Mouse (Mus musculus) midbrain, embryonic 10.5 days (tissue): ENCODE measurements around the gene AI413582. TPM values are rescaled to one million over a fixed set of nuclear protein-coding genes. Genes with fewer than 3 reads are reported as not detected.

Experiments used
- DNase-seq: peaks from one replicate; pipeline ENCODE4 v3.0.0-alpha.2; 2017; ENCODE audit warnings: low spot score
- H3K27ac ChIP-seq: fragments of 300-500 bp; sonication (generic); replicated peaks from 2 replicates; pipeline ENCODE4 v1.5.1; 2016; ENCODE audit warnings: mild to moderate bottlenecking
- H3K27me3 ChIP-seq: fragments of 300-500 bp; sonication (generic); 2 replicates; pipeline ENCODE4 v1.6.1; 2016; ENCODE audit warnings: low read depth, mild to moderate bottlenecking; ENCODE audit not compliant: poor library complexity, severe bottlenecking
- H3K36me3 ChIP-seq: fragments of 300-500 bp; sonication (generic); 2 replicates; pipeline ENCODE4 v1.6.1; 2016; ENCODE audit warnings: mild to moderate bottlenecking, moderate library complexity
- H3K4me1 ChIP-seq: fragments of 300-500 bp; sonication (generic); 2 replicates; pipeline ENCODE4 v1.6.1; 2016
- H3K4me3 ChIP-seq: fragments of 300-500 bp; sonication (generic); 2 replicates; pipeline ENCODE4 v1.5.1; 2016; ENCODE audit warnings: mild to moderate bottlenecking, moderate library complexity
- H3K9me3 ChIP-seq: fragments of 300-500 bp; sonication (generic); replicated peaks from 2 replicates; pipeline ENCODE4 v1.6.1; 2016; ENCODE audit warnings: mild to moderate bottlenecking
- WGBS: fragments of 180-500 bp; shearing (Covaris S2); methylation state at CpG from one replicate; pipeline ENCODE4 v1.1.7; 2016; 5-methylcytosine and 5-hydroxymethylcytosine counted together
- polyA plus RNA-seq: library from polyadenylated mRNA; unstranded; fragments of >200 nt; fragmentation: Nextera tagmentation; extraction: Ambion mirVana; gene quantifications from 2 replicates; pipeline ENCODE4 v1.2.1, GENCODE M21; 2016

Gene AI413582
- polyA plus RNA-seq, result 16.4 and 19.2 TPM in 2 replicates

DNA sequence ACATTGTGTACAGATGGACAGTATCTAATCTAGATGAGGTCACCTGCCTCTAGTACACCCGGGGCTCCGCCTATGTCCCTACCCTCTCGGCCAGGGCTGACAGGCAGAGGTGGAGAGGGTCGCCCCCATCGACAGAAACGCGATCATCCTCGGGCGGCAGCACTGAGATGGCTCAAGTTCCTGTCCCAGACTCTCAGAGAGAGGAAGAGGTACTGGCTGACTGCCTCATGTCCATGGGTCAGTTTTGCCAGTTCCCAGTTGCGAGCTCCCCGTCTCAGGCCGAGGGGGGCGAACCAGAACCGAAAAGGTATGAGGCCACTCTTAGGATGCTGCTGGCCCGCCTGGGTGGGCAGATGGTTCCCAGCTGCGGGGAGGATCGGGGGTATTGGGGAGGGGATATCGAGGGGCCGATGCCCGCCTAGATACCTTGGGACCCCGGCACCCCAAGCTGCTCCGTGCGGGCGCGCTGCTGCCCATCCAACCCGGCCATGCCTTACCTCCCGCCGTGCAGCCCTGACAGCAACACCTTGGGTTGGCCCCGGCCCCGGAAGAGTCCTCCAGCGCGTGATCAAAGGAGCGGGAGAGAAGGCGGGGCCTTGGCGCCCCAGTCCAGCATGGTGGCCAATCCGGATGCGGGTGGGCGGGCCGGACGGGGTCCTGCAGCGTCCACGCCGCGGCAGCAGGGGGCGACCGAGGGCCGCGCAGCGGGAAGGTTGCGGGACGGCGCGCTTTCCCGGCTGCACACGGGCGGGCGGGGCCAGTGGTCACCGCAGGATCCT is at the start of gene AI413582:
Gene AI413582 (minus strand): TSS at position 594 of the 779 bp plus-strand sequence.
- peaks cover 3% of the 10 kb centered on the region; the same call in 1 of the 2 replicates for H3K27me3 ChIP-seq
- peak; percentile 98 for DNase-seq
- WGBS, result under 1% methylated on average over 58 of the region's 58 CpGs
- H3K9me3 ChIP-seq, result no peaks in the 10 kb centered on the region
- peak within 1 kb of the TSS; percentile 75 for H3K4me3 ChIP-seq
- peaks cover 54% of the 10 kb centered on the region for H3K4me1 ChIP-seq
- peak within 1 kb of the TSS; percentile 86 for H3K27ac ChIP-seq
- H3K36me3 ChIP-seq, result peaks cover 30% of the 10 kb centered on the region

DNA sequence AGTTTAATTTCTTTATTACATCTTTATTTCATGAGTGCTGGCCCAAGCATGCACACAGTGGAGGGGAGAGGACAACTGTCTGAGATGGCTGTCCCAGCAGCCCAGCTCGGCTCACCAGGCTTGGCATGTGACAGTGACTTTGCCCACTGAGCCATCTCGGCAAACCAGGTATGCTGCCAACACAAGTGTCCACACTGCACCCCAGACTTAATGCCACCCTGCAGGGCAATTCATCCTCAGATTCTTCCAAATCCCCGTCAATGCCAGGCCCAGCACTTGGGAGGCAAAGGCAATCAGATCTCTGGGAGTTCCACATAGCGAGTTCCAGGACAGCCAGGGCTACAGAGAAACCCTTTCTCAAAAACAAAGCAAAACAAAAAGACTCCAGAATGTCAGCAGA is 47.5 kb upstream of the AI413582 start:
- 85% methylated on average over 4 of the region's 4 CpGs for WGBS
- DNase-seq, result no peak
- Histone ChIP-seq H3K9me3 (peaks cover 15% of the 10 kb centered on the region), H3K27me3 (no peaks in the 10 kb centered on the region), H3K4me3 (no peak overlapping the region), H3K36me3 (peaks cover 60% of the 10 kb centered on the region), H3K4me1 (peaks cover 27% of the 10 kb centered on the region), H3K27ac (no peak overlapping the region)

DNA sequence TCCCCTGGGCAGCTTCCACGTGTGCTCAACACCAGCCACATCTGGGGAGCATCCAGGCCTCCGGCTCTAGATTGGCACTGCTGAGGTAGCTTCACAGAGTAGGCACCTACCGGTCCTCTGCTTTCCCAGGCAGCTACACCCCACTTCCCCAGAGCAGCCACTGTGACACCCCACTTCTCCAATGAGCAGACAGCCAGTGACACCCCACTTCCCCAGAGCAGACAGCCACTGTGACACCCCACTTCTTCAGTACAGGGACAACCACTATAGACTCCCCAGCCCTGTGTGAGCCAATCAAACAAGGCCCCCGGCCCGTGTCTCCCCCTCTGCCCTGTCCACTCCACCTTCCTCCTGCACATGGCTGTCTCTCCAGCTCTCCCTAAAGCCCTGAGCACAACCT is 46.4 kb upstream of the AI413582 start:
- H3K36me3 ChIP-seq, result peaks cover 57% of the 10 kb centered on the region
- H3K27me3 ChIP-seq, result no peaks in the 10 kb centered on the region
- H3K4me3 ChIP-seq, result no peak overlapping the region
- peaks cover 6% of the 10 kb centered on the region; the same call in 1 of the 2 replicates for H3K9me3 ChIP-seq
- no peak overlapping the region for H3K27ac ChIP-seq
- 88% methylated on average over 5 of the region's 5 CpGs for WGBS
- peaks cover 27% of the 10 kb centered on the region for H3K4me1 ChIP-seq
- DNase-seq, result no peak

DNA sequence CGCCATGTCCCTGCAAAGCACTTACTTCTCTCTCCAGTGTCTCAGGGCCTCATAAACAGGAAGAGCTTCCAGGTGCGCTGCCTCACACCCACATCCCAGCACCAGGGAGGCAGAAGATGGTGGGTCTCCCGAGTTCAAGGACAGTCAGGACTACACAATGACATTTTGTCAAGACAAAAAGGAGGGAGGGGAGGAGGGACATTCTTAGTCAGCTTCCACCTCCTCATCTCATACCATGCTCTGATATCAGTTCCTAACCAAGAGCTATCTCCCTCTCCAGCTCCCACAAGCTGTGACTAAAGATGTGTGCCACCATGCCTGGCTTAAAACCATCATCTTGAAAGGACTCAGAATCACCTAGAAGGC is 45.9 kb upstream of the AI413582 start:
- WGBS, result 81% methylated on average over 3 of the region's 3 CpGs
- no peak for DNase-seq
- Histone ChIP-seq H3K4me3 (no peak overlapping the region), H3K9me3 (peaks cover under 1% of the 10 kb centered on the region; the same call in 1 of the 2 replicates), H3K4me1 (peaks cover 27% of the 10 kb centered on the region), H3K27ac (no peak overlapping the region), H3K36me3 (peaks cover 53% of the 10 kb centered on the region), H3K27me3 (no peaks in the 10 kb centered on the region)

DNA sequence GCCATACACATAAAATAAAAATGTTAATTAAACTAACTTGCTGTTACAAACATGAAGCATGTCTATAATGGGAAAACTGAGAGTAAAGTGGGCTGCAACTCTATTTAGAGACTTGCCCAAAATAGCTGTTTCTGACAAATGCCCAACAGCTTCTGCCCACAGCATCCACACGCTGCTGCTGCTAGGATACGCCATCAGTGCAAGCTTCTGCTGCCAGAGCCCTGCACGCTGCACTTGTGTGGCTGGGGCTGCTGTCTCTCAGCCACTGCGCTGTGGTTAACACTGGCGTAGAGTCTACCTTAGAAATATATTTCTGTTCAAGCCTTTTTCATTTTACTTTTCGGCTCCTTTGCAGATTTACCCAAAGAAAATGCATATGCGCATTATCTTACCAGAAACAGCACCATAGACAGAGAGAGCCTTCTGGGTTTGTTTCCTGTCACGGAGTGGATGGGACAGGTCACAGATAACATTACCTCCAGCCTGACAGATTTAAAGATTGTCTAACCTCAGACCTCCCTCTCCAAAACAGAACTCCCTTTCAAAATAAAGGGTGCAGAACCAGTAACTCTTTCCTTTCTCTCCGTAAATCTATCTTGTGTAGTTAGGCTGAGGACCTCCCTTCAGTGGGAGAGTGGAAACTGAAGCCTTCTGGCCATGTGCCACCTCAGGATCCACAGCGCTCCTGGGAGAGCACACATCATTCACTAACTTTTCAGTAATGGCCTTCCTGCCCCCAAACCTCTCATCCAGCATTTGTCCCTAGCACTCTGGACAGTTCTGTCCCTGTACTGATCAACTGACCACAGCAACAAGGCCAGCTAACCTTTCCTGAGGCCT is 45.3 kb upstream of the AI413582 start:
- WGBS, result 89% methylated on average over 10 of the region's 10 CpGs
- Histone ChIP-seq H3K36me3 (peaks cover 48% of the 10 kb centered on the region), H3K9me3 (no peaks in the 10 kb centered on the region), H3K27me3 (no peaks in the 10 kb centered on the region), H3K4me1 (peaks cover 30% of the 10 kb centered on the region), H3K4me3 (no peak overlapping the region), H3K27ac (no peak overlapping the region)
- DNase-seq, result no peak

DNA sequence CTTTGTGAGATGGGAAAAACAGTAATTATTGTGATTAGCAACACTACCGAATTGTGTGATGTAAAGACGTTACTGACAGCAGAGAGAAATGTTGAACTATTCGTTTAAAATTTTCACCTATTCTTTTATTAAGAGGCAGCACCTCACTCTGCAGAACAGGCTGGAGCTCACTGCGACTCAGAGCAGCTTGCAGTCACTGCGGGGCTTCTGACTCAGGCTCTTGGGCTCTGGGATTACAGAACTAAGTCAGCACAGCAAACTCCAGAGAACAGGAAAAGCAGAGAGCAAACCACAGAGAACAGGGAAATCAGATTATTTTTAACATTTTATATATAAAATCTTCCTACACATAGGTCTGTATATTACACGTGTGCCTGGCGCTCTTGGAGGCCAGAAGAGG is 44.0 kb upstream of the AI413582 start:
- peaks cover 26% of the 10 kb centered on the region for H3K4me1 ChIP-seq
- 93% methylated on average over 7 of the region's 7 CpGs for WGBS
- no peak overlapping the region for H3K27ac ChIP-seq
- H3K9me3 ChIP-seq, result no peaks in the 10 kb centered on the region
- H3K27me3 ChIP-seq, result no peaks in the 10 kb centered on the region
- no peak overlapping the region for H3K4me3 ChIP-seq
- no peak for DNase-seq
- H3K36me3 ChIP-seq, result peaks cover 43% of the 10 kb centered on the region

DNA sequence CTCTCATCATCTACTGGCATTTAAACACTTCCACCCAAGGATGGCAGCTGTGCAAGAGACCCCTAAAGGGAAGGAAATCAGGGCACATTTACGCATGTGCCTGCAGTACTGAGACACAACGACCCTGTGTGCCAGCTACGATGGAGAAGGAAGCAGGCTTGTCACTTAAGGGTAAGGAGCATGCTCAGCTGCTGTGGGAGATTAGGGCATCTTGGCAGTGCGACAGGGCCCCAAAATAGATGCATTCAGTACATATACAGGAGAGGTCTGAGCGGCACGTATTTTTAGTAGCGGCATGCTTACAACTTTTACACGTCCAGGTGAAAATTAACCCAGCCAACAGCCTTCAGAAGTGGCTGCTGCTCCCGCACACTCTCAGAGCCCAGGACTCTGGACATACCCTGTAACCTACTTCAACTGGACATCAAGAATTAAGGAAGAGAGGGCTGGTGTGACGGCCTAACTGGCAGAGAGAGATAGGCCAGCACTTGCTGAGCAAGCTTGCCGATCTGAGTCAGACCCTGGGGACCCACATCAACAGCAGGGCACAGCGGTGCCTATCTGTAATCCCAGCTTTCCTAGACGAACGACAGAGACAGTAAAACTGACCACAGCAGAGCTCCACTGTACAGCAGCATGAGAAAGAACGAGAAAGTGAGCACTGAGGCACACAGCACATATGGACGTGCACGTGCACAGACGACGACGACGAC is 38.1 kb upstream of the AI413582 start:
- H3K27me3 ChIP-seq, result no peaks in the 10 kb centered on the region
- WGBS, result 89% methylated on average over 21 of the region's 21 CpGs

DNA sequence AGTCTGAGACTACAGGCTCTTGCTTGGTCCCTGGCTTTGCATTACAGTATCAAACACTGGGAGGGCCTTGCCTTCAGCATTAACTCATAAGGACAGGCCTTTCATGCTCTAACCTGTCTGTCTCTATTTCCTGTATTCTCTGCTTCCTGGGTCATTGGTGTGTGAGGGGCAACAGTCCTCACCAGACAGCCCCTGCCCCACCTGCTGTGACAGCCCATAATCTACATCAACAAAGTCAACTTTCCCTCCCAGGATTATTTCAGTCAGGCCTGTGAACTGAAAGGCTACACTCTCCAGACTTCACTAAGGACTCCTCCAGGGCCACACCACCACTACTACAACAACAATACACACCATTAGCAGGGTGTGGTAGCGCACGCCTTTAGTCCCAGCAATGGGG is 37.5 kb upstream of the AI413582 start:
- no peak overlapping the region for H3K27ac ChIP-seq
- H3K36me3 ChIP-seq, result peaks cover 18% of the 10 kb centered on the region
- DNase-seq, result no peak
- H3K4me3 ChIP-seq, result no peak overlapping the region
- H3K27me3 ChIP-seq, result no peaks in the 10 kb centered on the region
- H3K4me1 ChIP-seq, result peaks cover 40% of the 10 kb centered on the region
- WGBS, result 85% methylated on average over 2 of the region's 2 CpGs
- no peaks in the 10 kb centered on the region for H3K9me3 ChIP-seq

More for the DNA sequence above, 38.1 kb upstream of the AI413582 start:
- Histone ChIP-seq H3K4me1 (peaks cover 40% of the 10 kb centered on the region), H3K9me3 (no peaks in the 10 kb centered on the region), H3K4me3 (no peak overlapping the region), H3K27ac (no peak overlapping the region), H3K36me3 (peaks cover 23% of the 10 kb centered on the region)
- no peak for DNase-seq

DNA sequence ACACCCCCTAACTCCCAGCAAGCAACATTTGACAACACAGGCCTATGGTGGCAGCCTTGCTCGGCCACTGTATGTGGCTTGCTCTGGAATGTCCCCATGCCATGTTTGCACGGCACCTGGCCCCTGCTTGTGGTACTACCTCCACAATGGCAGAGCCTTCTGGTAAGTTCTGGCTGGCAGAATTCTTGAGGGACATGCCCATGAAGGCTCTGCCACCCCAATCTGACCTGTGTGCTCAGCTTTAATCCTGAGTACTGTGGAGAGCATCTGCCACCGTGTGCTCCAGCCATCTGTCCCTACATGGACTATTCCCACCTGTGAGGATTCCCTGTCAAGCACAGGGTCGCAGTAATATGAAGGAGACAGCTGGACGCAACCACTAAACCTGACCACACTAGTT is 35.3 kb upstream of the AI413582 start:
- no peaks in the 10 kb centered on the region for H3K9me3 ChIP-seq
- no peak for DNase-seq
- H3K36me3 ChIP-seq, result peaks cover 27% of the 10 kb centered on the region
- WGBS, result 89% methylated on average over 5 of the region's 5 CpGs
- no peak overlapping the region for H3K4me3 ChIP-seq
- H3K27me3 ChIP-seq, result no peaks in the 10 kb centered on the region
- H3K4me1 ChIP-seq, result peaks cover 37% of the 10 kb centered on the region
- H3K27ac ChIP-seq, result 0 out of 2 replicates have a peak overlapping the region, but pooled peaks have one; percentile 33

DNA sequence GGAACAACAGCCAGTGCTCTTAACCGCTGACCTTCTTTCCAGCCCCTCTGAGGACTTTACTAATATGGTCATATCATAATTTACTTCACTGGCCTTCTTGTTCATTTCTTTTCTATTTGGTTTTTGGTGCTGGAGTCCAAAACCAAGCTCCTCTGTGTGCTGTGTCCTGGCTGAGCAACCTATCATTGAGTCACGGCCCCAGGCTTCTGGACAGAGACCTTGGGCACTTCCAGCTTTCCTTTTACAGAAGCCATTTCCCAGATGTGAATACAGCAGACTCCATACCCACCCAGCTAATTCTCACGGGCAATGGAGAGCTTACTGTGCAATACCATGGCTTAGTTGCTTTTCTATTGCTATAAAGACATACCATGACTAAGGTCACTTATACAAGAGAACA is 34.7 kb upstream of the AI413582 start:
- H3K36me3 ChIP-seq, result peaks cover 32% of the 10 kb centered on the region
- 90% methylated on average over 3 of the region's 3 CpGs for WGBS
- no peaks in the 10 kb centered on the region for H3K9me3 ChIP-seq
- DNase-seq, result no peak
- H3K27ac ChIP-seq, result no peak overlapping the region
- no peaks in the 10 kb centered on the region for H3K27me3 ChIP-seq
- H3K4me3 ChIP-seq, result no peak overlapping the region
- H3K4me1 ChIP-seq, result peaks cover 37% of the 10 kb centered on the region

DNA sequence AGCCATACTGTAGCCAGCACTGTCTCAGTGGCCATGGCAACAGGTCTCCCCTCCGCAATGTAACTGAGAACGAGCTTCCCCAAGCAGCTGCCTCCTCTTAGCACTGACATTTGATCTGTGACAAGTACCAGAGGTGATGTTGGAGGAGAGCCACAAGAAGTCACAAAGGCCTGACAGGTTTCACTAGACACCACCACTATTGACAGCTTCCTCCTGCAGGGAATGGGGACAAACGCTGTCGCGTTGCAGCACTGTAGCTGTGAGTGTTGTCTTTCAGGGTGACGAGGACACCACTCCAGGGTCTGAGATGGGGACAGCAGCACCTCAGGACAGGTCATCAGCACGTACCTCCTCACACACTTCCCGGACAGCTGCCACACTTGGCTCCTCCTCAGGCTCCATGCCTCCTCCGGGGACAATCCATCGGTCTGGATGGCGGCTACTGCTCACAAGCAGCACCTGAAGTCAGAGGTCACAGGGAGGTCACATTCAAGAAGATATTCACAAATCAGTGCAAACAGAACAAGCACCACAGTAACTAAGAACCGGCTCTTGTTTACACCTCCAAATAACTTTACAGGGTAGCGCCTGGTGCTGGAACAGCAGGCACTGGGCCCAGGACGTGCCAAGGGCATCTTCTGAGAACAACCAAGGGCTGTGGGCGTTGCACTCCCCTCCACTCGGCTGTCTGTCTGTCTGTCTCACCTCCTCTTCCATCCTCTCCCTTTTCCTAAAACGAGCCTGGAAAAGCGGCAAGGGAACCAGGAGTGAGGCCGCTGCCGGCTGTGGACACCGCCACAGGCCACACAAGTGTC is 31.0 kb upstream of the AI413582 start:
- H3K36me3 ChIP-seq, result peaks cover 58% of the 10 kb centered on the region
- no peak overlapping the region for H3K4me3 ChIP-seq
- no peak for DNase-seq
- 90% methylated on average over 21 of the region's 21 CpGs for WGBS
- H3K4me1 ChIP-seq, result peaks cover 12% of the 10 kb centered on the region; the same call in 1 of the 2 replicates
- no peaks in the 10 kb centered on the region for H3K9me3 ChIP-seq
- H3K27me3 ChIP-seq, result no peaks in the 10 kb centered on the region
- no peak overlapping the region for H3K27ac ChIP-seq
